Mouse (Mus musculus): ENCODE data around the gene Aatk.

Aatk gene

GRCm38 (mm10) chr11:119990658-119991337 is 56.2 kb downstream of the Aatk start:
- in situ Hi-C loops (cut with MboI, MseI), result no loop called here

- in situ Hi-C loops (cut with MboI, MseI), result loop anchor here (5.0 kb wide), 1 partner anchor 72 kb away; no protein-coding TSS in a partner anchor
Observed at GRCm38 (mm10) chr11:119989115-119989564, 57.8 kb downstream of the Aatk start.

GRCm38 (mm10) chr11:119988391-119988790 is 58.6 kb downstream of the Aatk start:
- in situ Hi-C loops (cut with MboI, MseI), result loop anchor here (5.0 kb wide), 1 partner anchor 71 kb away; no protein-coding TSS in a partner anchor

GRCm38 (mm10) chr11:119987876-119988275 is 59.1 kb downstream of the Aatk start:
- in situ Hi-C loops (cut with MboI, MseI), result loop anchor here (5.0 kb wide), 1 partner anchor 71 kb away; no protein-coding TSS in a partner anchor

DNA sequence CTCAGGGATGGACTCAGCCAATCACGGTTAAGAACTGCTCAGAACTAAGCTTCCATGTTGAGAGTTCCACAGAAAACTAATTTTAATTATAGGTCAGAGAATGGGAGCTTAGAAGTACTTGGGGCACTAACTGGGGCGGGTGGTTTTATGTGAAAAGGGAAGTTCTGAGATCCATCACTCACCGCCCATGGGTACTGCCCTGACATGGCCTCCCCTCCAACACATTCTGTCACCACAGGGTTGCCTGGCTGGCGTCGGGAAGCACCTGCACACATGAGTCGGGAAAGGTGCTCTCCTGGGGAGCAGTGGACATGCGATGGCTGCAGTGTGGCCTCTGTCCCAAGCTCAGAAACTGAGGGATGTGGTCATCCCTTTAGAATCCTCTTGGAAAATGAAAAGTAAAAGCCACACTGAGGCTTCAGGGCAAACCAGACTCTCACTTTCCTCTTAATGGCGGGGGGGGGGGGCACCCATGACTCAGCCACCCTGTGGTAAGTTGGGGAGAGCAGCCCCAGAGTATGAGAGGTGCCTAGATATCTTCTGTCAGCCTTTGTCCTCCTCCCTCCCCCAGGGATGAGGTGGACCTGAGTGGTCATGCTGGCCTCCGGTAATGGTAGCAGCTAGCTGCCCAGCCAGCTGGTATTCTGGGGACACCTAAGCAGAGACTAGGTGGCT is 60.1 kb downstream of the Aatk start:
- in situ Hi-C loops (cut with MboI, MseI), result loop anchor here (5.0 kb wide), 1 partner anchor 70 kb away; no protein-coding TSS in a partner anchor

DNA sequence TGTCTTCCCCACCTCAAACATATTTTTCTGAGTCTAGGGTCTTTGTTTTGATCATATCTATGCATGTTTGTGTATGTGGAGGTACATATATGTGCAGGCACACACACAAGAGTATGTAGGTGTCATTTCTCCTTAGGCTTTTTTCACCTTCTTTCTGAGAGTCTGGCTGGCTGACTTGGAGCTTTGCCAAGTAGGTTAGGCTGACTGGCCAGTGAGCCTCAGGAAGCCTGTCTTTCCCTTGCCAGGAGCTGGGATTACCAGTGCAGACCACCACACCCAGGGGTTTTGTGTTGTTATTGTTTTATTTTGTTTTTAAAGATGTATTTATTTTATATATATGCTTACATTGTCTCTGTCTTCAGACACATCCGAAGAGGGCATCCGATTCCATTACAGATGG is 63.8 kb downstream of the Aatk start:
- in situ Hi-C loops (cut with MboI, MseI), result no loop called here

- in situ Hi-C loops (cut with MboI, MseI), result no loop called here
Observed at GRCm38 (mm10) chr11:119982236-119982635, 64.7 kb downstream of the Aatk start.

DNA sequence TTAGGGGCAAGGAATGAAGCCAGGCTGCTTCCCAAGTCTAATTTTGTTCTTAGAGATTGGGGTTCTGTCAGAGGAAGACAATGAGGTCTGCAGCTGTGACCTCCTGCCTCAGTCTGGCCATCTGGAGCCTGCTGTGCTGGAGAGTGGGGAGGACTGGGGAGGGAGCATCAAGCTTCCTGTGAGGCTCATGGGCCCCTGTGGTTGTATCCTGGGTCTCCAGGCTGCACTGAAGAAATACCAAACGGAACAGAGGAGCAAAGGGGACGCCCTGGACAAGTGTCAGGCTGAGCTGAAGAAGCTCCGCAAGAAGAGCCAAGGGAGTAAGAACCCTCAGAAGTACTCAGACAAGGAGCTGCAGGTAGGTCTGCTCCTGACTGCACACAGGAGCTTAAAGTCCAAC is 65.2 kb downstream of the Aatk start:
- in situ Hi-C loops (cut with MboI, MseI), result no loop called here

DNA sequence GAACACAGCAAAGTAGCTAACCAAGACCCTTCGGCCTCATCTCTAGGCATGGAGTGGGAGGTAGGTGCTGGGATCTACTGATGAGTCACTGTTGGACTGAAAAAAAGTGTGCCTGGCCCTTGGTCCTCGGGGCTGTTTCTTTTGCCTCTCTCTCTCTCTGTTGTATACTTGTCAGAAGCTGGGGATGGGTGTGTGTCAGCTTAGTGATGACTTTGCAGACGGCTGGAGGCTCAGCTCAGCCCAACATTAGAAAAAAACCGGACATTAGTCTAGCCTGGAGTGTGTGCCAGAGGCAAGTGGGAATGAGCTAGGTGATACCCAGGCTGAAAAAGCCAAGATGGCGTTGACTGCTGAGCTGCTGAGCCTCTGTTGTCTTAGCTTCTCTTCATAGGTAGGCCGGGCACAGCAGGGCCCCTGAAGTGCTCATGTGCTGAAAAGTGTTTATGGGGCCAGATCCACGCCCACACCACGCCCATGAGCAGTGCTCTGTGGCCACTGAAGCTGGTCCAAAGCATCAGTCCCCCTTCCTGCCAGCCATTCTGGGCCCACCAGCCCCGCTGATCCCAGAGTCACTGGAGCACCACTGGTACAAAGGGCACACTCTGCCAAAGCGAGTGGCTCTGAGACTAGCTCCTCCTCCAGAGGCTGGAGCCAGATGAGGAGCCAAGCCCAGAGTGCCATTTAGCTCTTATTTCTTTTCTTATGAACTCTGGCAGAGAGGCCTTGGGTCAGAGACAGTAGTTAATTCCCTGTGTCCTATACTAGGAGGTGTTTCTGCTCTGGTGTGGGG is 67.2 kb downstream of the Aatk start:
- in situ Hi-C loops (cut with MboI, MseI), result no loop called here

DNA sequence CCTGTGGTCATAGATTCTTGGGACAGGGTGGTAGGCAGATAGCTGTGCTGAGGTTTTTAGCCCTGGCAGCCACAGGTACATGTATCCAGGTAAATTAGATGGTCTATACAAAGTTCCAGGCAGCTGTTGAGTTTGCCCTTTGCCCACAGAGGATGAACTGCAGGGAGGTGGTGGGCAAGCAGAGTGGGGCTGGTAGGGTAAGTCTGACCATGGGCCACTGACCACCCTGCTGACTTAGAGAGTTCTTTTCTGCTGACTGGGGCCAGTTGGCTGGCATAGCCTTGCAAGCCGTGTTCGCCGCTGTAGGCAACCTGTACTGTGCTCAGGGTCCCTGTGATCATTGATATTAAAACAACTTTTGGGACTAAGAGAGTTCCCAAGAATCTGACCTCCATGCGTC is 68.3 kb downstream of the Aatk start:
- in situ Hi-C loops (cut with MboI, MseI), result no loop called here

GRCm38 (mm10) chr11:119975739-119976501 is 71.0 kb downstream of the Aatk start:
- in situ Hi-C loops (cut with MboI, MseI), result no loop called here

GRCm38 (mm10) chr11:119973789-119974188 is 73.2 kb downstream of the Aatk start:
- in situ Hi-C loops (cut with MboI, MseI), result loop anchor here (25.0 kb wide), 1 partner anchor 1711 kb away; no protein-coding TSS in a partner anchor

DNA sequence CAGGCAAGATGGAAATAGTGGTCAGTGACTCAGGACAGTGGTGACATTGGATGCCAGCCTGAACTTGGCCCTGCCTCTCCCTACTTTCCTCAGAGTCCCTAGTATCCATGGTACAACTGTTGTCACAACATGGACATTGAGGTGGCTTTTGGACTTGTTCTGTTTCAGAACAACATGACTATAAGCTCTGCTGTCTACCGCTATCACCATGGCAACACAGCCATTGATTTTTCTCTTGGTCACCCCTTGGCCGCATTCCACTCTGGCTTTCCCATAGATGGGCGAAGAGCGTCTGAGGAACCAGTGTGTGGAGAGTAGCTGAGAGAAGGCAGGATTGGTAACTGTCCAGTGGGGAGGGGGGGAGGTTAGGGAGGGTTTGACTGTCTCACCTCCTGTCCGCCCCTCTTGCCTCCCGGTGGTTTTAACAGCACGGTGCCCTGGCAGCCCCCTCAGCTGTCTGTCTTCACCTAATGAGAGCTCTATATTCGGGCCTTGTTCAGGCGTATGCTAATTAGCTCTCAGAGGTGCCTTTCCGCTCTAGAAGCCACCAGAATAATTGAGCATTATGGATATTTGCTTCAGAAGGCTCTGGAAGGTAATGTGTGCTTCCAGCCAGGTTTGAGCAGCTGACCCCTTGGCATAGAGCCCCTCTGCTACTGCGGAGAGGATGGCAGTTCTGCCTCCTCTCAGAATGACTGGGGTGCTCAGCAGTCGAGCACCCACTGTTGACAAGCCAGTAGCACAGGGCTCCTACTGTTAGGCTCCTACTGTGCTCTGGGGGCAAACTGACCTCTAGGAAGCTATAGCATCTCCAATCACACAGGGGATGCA is 76.7 kb downstream of the Aatk start:
- in situ Hi-C loops (cut with MboI, MseI), result loop anchor here (25.0 kb wide), 1 partner anchor 1708 kb away; no protein-coding TSS in a partner anchor

GRCm38 (mm10) chr11:119967892-119968291 is 79.1 kb downstream of the Aatk start:
- in situ Hi-C loops (cut with MboI, MseI), result loop anchor here (25.0 kb wide), 1 partner anchor 1706 kb away; no protein-coding TSS in a partner anchor

DNA sequence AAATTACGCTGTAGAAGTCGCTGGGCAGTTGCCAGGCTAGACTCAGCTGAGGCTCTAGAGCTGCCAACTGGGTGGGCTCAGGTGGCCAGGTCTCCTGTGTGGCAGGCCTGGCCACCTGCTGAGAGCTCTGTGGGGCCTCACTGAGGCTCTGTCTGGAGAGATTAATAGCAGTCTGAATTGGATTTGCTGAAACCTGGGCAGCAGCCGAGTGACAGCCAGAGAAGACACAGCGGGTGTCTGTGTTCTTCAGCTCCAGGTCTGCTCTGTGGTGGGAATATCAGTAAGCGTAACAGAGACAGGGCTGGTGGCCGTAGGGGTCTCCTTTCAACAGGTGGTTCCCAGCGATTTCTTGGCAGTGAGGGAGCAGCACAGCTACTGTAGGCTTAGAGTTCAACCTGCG is 79.6 kb downstream of the Aatk start:
- in situ Hi-C loops (cut with MboI, MseI), result loop anchor here (25.0 kb wide), 1 partner anchor 1705 kb away; no protein-coding TSS in a partner anchor

DNA sequence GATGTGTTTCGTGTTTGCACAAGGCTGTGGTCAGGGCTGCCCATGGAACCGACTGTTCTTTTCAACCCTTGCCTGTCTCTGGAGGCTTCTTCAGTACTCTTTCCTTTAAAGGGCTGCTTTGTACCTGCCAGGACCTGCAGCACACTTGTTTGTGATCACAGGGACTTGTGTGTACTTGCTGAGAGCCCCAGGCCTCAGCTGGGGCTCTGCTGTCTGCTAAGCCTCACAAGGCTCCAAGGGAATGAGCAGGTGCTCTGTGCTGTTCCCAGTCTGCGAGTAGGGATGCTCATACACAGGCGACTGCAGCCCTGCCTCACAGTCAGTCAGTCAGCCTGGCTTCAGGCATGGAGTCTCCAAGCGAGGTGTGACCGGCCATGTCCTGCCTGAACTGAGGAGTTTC is 80.7 kb downstream of the Aatk start:
- in situ Hi-C loops (cut with MboI, MseI), result loop anchor here (25.0 kb wide), 1 partner anchor 1704 kb away; no protein-coding TSS in a partner anchor

GRCm38 (mm10) chr11:119965053-119965452 is 81.9 kb downstream of the Aatk start:
- in situ Hi-C loops (cut with MboI, MseI), result loop anchor here (25.0 kb wide), 1 partner anchor 1703 kb away; no protein-coding TSS in a partner anchor

DNA sequence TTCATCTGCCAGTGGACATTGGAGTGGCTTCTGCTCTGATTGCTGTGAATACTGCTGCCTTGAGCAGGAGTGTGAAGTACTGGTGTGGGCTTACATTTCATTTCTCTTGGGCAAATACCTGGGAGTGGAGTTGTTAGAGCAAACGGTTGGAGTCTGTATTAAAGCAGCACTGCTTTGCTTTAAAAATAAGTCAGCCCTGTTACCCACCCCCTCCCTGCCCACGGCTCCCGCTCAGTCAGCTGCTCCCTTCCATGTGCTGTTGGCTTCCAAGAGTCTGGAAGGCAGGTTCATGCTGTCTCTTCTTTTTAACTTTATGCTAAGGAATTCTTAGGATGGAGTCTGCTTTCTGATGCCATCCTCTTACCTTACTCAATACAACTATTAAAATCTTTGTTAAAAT is 85.5 kb downstream of the Aatk start:
- in situ Hi-C loops (cut with MboI, MseI), result loop anchor here (25.0 kb wide), 1 partner anchor 1699 kb away; no protein-coding TSS in a partner anchor

DNA sequence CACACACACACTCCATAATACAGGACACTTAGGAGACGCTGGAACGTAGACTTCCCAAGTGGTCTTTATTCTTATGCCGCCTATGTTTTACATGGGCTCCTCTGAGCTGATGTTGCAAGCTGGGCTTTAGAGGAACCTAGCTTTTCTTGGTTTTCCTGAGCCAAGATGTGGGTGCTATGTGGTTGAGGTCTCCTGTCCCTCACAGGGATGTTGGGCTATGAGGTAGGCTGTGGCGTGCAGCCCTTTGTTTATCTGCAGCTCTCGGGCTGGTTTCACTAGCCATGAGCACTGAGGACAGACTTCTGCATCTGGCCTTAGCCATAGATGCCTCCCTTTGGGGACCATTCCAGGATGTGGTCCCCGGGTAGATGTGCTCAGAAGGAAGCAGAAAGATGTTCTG is 86.3 kb downstream of the Aatk start:
- in situ Hi-C loops (cut with MboI, MseI), result loop anchor here (25.0 kb wide), 1 partner anchor 1698 kb away; no protein-coding TSS in a partner anchor

GRCm38 (mm10) chr11:119959714-119960113 is 87.3 kb downstream of the Aatk start:
- in situ Hi-C loops (cut with MboI, MseI), result loop anchor here (25.0 kb wide), 1 partner anchor 1697 kb away; no protein-coding TSS in a partner anchor

Measured in regulatory T cell (primary cell).